In genomic region chr1:44167859-44168383, GRCm38 (mm10) we compare ENCODE assay signal across 22 mouse cellular contexts. TPM values are rescaled to one million over a fixed set of nuclear protein-coding genes. Genes with fewer than 3 reads are reported as not detected.
DNase-seq lines count a peak whose midpoint lies in the region; ATAC-seq and TF ChIP-seq lines count a peak whose summit lies in the region.
"Had no signal": no experiment of that assay in that cellular context is flagged by ENCODE, and none has a peak within 500 bp of the region (broad histone marks: within the 10 kb centered on the region; RNA-seq: fewer than 3 reads in every experiment).

No protein-coding gene starts in this region.

- H3K4me3 ChIP-seq in intestine, postnatal 0 days (ENCODE audit: low read depth, low read length): no peak overlapping the region
- H3K4me3 ChIP-seq in intestine, embryonic 15.5 days (replicated peaks): no peak overlapping the region
- H3K4me3 ChIP-seq: forebrain, embryonic 15.5 days; myocyte had no signal

- 94% methylated on average over 3 of the region's 3 CpGs for WGBS in intestine, postnatal 0 days
- 97% methylated on average over 3 of the region's 3 CpGs for WGBS in intestine, embryonic 15.5 days

- no peaks in the 10 kb centered on the region for H3K9me3 ChIP-seq in intestine, postnatal 0 days (ENCODE audit: control insufficient read depth)
- H3K9me3 ChIP-seq in intestine, embryonic 15.5 days: no peaks in the 10 kb centered on the region
- H3K9me3 ChIP-seq: forebrain, embryonic 15.5 days had no signal

- H3K36me3 ChIP-seq in intestine, postnatal 0 days (ENCODE audit: control insufficient read depth, insufficient read depth): peaks cover 62% of the 10 kb centered on the region
- H3K36me3 ChIP-seq in intestine, embryonic 15.5 days: peaks cover 34% of the 10 kb centered on the region

- no peak overlapping the region for H3K9ac ChIP-seq in intestine, postnatal 0 days (ENCODE audit: low read depth, low read length)
- no peak overlapping the region for H3K9ac ChIP-seq in intestine, embryonic 15.5 days
- H3K9ac ChIP-seq: forebrain, embryonic 15.5 days had no signal

- no peak for ATAC-seq in intestine, postnatal 0 days
- no peak for ATAC-seq in intestine, embryonic 15.5 days
- ATAC-seq: forebrain, embryonic 15.5 days; hindbrain, embryonic 16.5 days had no signal

- H3K27ac ChIP-seq in intestine, postnatal 0 days (ENCODE audit: low read depth, low read length): peak overlapping the region; percentile 5; the same call in 1 of the 2 replicates
- no peak overlapping the region for H3K27ac ChIP-seq in intestine, embryonic 15.5 days
- H3K27ac ChIP-seq: forebrain, embryonic 15.5 days had no signal

- DNase-seq in thymus, postnatal 4 days: peak; percentile 25
- no peak for DNase-seq in thymus, postnatal 36 days
- DNase-seq in R1 (ENCODE audit: low read depth, low spot score): peak; percentile 67
- DNase-seq in right cerebral cortex, postnatal 4 days: no peak
- DNase-seq in adrenal gland, adult 2 months: no peak
- DNase-seq: cerebellum, adult 9-11 months; heart, postnatal 14 days; kidney, adult 9 months; retina, postnatal 1 day; spleen, adult 18-20 months; thymus, postnatal 25 days had no signal

- H3K4me2 ChIP-seq in intestine, postnatal 0 days (replicated peaks; ENCODE audit: low read depth): no peak overlapping the region
- H3K4me2 ChIP-seq in intestine, embryonic 15.5 days (replicated peaks): no peak overlapping the region
- H3K4me2 ChIP-seq: forebrain, embryonic 15.5 days; midbrain, embryonic 11.5 days had no signal

- TF ChIP-seq CTCF in intestine, postnatal 0 days (IDR thresholded peaks at IDR 0.05; ENCODE audit: low read depth): peak; percentile 31

- H3K27me3 ChIP-seq in intestine, postnatal 0 days (replicated peaks; ENCODE audit: control insufficient read depth, insufficient read depth, low read length): no peaks in the 10 kb centered on the region
- no peaks in the 10 kb centered on the region for H3K27me3 ChIP-seq in intestine, embryonic 15.5 days (replicated peaks)
- H3K27me3 ChIP-seq: CH12.LX; forebrain, embryonic 15.5 days had no signal

- no peaks in the 10 kb centered on the region for H3K4me1 ChIP-seq in intestine, postnatal 0 days (replicated peaks; ENCODE audit: control insufficient read depth, insufficient read depth, low read length)
- no peaks in the 10 kb centered on the region for H3K4me1 ChIP-seq in intestine, embryonic 15.5 days (replicated peaks)
- H3K4me1 ChIP-seq: forebrain, embryonic 15.5 days had no signal

RNA-seq across cellular contexts. Expression of gene Ercc5, which starts 20.4 kb away (rescaled TPM):
- polyA plus RNA-seq in intestine, postnatal 0 days (2015; fragmentation: Nextera tagmentation; extraction: Ambion mirVana): 7.6 and 8.7 TPM in 2 replicates
- 14.3 and 14.8 TPM in 2 replicates for polyA plus RNA-seq in intestine, embryonic 15.5 days (2015; fragmentation: Nextera tagmentation; extraction: Ambion mirVana)
- total RNA-seq in adrenal gland, adult 2 months (2021): 10 to 100 TPM; 17.5 to 23.9 TPM
- 2.6 and 3.5 TPM in 2 replicates for polyA plus RNA-seq in adrenal gland, adult 2 months (2012; rRNA removed)

RNA-seq across cellular contexts. Expression of gene Bivm, which starts 49.2 kb away (rescaled TPM):
- polyA plus RNA-seq in intestine, postnatal 0 days (2015; fragmentation: Nextera tagmentation; extraction: Ambion mirVana): 7.4 and 7.6 TPM in 2 replicates
- polyA plus RNA-seq in intestine, embryonic 15.5 days (2015; fragmentation: Nextera tagmentation; extraction: Ambion mirVana): 17.5 and 17.6 TPM in 2 replicates
- 10 to 100 TPM; 13.3 to 19.4 TPM for total RNA-seq in adrenal gland, adult 2 months (2021)
- 3.4 and 9.2 TPM in 2 replicates for polyA plus RNA-seq in adrenal gland, adult 2 months (2012; rRNA removed)

RNA-seq across cellular contexts. Expression of gene Kdelc1, which starts 49.3 kb away (rescaled TPM):
- polyA plus RNA-seq in intestine, postnatal 0 days (2015; fragmentation: Nextera tagmentation; extraction: Ambion mirVana): 13.2 and 14.7 TPM in 2 replicates
- polyA plus RNA-seq in intestine, embryonic 15.5 days (2015; fragmentation: Nextera tagmentation; extraction: Ambion mirVana): 46.7 and 53.3 TPM in 2 replicates
- total RNA-seq in adrenal gland, adult 2 months (2021): 10 to 100 TPM; 15.3 to 17.9 TPM
- polyA plus RNA-seq in adrenal gland, adult 2 months (2012; rRNA removed): 23.2 and 31.7 TPM in 2 replicates
- total RNA-seq: CH12.LX had no signal

RNA-seq across cellular contexts. Expression of gene Mettl21e, which starts 50.8 kb away (rescaled TPM):
- polyA plus RNA-seq in intestine, postnatal 0 days (2015; fragmentation: Nextera tagmentation; extraction: Ambion mirVana): not detected in 2 replicates
- not detected in 2 replicates for polyA plus RNA-seq in intestine, embryonic 15.5 days (2015; fragmentation: Nextera tagmentation; extraction: Ambion mirVana)
- not detected for total RNA-seq in adrenal gland, adult 2 months (2021)
- polyA plus RNA-seq in adrenal gland, adult 2 months (2012; rRNA removed): not detected in 2 replicates
- total RNA-seq: CH12.LX; heart, adult 8-10 months; layer of hippocampus, adult 8-10 months; liver, adult 2 months; neutrophil, adult 5-6 weeks had no signal
- polyA plus RNA-seq: forebrain, embryonic 15.5 days; hindbrain, embryonic 16.5 days; liver, adult 2 months; midbrain, embryonic 11.5 days; myocyte had no signal

Comparison
In these comparisons a context has a peak if more than half of its experiments do, and no peak if none do; other contexts are left out.
1. DNase-seq: peak in thymus, postnatal 4 days (single experiment) and R1 (single experiment); none in thymus, postnatal 36 days (0 of 2), right cerebral cortex, postnatal 4 days (single experiment) and adrenal gland, adult 2 months (single experiment).